Mouse (Mus musculus): ENCODE results near the gene Dock1. TPM values are rescaled to one million over a fixed set of nuclear protein-coding genes. Genes with fewer than 3 reads are reported as not detected.
A peak's percentile ranks its signal among the peaks of the same experiment; 100 is the strongest.

Gene Dock1
- polyA plus RNA-seq, 1 experiment, result 19.6 TPM

GRCm38 (mm10) chr7:135034811-135035210, 364.4 kb downstream of the Dock1 start:
- Histone ChIP-seq H3K4me3 (ENCODE audit: insufficient read depth, low read depth, low read length) (no peak overlapping the region), H3K27me3 (replicated peaks; ENCODE audit: control insufficient read depth, insufficient read depth, low read length) (no peaks in the 10 kb centered on the region), H3K27ac (ENCODE audit: insufficient read depth, low read depth, low read length) (peak overlapping the region; percentile 62; the same call in 1 of the 2 replicates), H3K36me3 (ENCODE audit: control insufficient read depth, insufficient read depth, low read length) (no peaks in the 10 kb centered on the region), H3K4me1 (ENCODE audit: control insufficient read depth, insufficient read depth, low read length) (peaks cover 16% of the 10 kb centered on the region)
- DNase-seq, result peak; percentile 80
- TF ChIP-seq POLR2A (IDR thresholded peaks at IDR 0.05; ENCODE audit: low read depth, low read length) (no peak), CTCF (conservative IDR thresholded peaks at IDR 0.05; ENCODE audit: insufficient read depth, insufficient read length, low read depth, low read length) (no peak)
- 27% methylated on average over 5 of the region's 5 CpGs for WGBS

- Histone ChIP-seq H3K4me1 (ENCODE audit: control insufficient read depth, insufficient read depth, low read length) (peaks cover 16% of the 10 kb centered on the region), H3K4me3 (ENCODE audit: insufficient read depth, low read depth, low read length) (no peak overlapping the region), H3K27ac (ENCODE audit: insufficient read depth, low read depth, low read length) (0 out of 2 replicates have a peak overlapping the region, but pooled peaks have one; percentile 62), H3K27me3 (replicated peaks; ENCODE audit: control insufficient read depth, insufficient read depth, low read length) (no peaks in the 10 kb centered on the region), H3K36me3 (ENCODE audit: control insufficient read depth, insufficient read depth, low read length) (no peaks in the 10 kb centered on the region)
- no peak for DNase-seq
- TF ChIP-seq CTCF (conservative IDR thresholded peaks at IDR 0.05; ENCODE audit: insufficient read depth, insufficient read length, low read depth, low read length) (no peak), POLR2A (IDR thresholded peaks at IDR 0.05; ENCODE audit: low read depth, low read length) (no peak)
- 59% methylated on average over 2 of the region's 2 CpGs for WGBS
Observed at GRCm38 (mm10) chr7:135035651-135036050, 365.2 kb downstream of the Dock1 start.

GRCm38 (mm10) chr7:135038930-135039329, 368.5 kb downstream of the Dock1 start:
- 100% methylated on average over 1 of the region's 1 CpGs for WGBS
- no peak overlapping the region for H3K27ac ChIP-seq (ENCODE audit: insufficient read depth, low read depth, low read length)
- peaks cover 8% of the 10 kb centered on the region for H3K4me1 ChIP-seq (ENCODE audit: control insufficient read depth, insufficient read depth, low read length)
- no peak for DNase-seq
- no peaks in the 10 kb centered on the region for H3K27me3 ChIP-seq (replicated peaks; ENCODE audit: control insufficient read depth, insufficient read depth, low read length)
- no peaks in the 10 kb centered on the region for H3K36me3 ChIP-seq (ENCODE audit: control insufficient read depth, insufficient read depth, low read length)
- no peak overlapping the region for H3K4me3 ChIP-seq (ENCODE audit: insufficient read depth, low read depth, low read length)
- TF ChIP-seq POLR2A (IDR thresholded peaks at IDR 0.05; ENCODE audit: low read depth, low read length) (no peak), CTCF (conservative IDR thresholded peaks at IDR 0.05; ENCODE audit: insufficient read depth, insufficient read length, low read depth, low read length) (no peak)

GRCm38 (mm10) chr7:135043931-135044765, 373.7 kb downstream of the Dock1 start:
- no peaks in the 10 kb centered on the region for H3K27me3 ChIP-seq (replicated peaks; ENCODE audit: control insufficient read depth, insufficient read depth, low read length)
- H3K36me3 ChIP-seq (ENCODE audit: control insufficient read depth, insufficient read depth, low read length), result no peaks in the 10 kb centered on the region
- peaks cover 4% of the 10 kb centered on the region for H3K4me1 ChIP-seq (ENCODE audit: control insufficient read depth, insufficient read depth, low read length)
- WGBS, result 75% methylated on average over 12 of the region's 12 CpGs
- TF ChIP-seq CTCF (conservative IDR thresholded peaks at IDR 0.05; ENCODE audit: insufficient read depth, insufficient read length, low read depth, low read length), result no peak
- TF ChIP-seq POLR2A (IDR thresholded peaks at IDR 0.05; ENCODE audit: low read depth, low read length), result no peak
- no peak for DNase-seq
- H3K27ac ChIP-seq (ENCODE audit: insufficient read depth, low read depth, low read length), result no peak overlapping the region
- H3K4me3 ChIP-seq (ENCODE audit: insufficient read depth, low read depth, low read length), result no peak overlapping the region

- DNase-seq, result peak; percentile 64
- Histone ChIP-seq H3K4me3 (ENCODE audit: insufficient read depth, low read depth, low read length) (no peak overlapping the region), H3K27ac (ENCODE audit: insufficient read depth, low read depth, low read length) (no peak overlapping the region; the same call in 1 of the 2 replicates), H3K36me3 (ENCODE audit: control insufficient read depth, insufficient read depth, low read length) (no peaks in the 10 kb centered on the region), H3K27me3 (replicated peaks; ENCODE audit: control insufficient read depth, insufficient read depth, low read length) (no peaks in the 10 kb centered on the region), H3K4me1 (ENCODE audit: control insufficient read depth, insufficient read depth, low read length) (peaks cover 26% of the 10 kb centered on the region)
- TF ChIP-seq CTCF (conservative IDR thresholded peaks at IDR 0.05; ENCODE audit: insufficient read depth, insufficient read length, low read depth, low read length) (no peak), POLR2A (IDR thresholded peaks at IDR 0.05; ENCODE audit: low read depth, low read length) (no peak)
- 89% methylated on average over 2 of the region's 2 CpGs for WGBS
Observed at GRCm38 (mm10) chr7:135049416-135049815, 379.0 kb downstream of the Dock1 start.

GRCm38 (mm10) chr7:135053186-135053715, 382.8 kb downstream of the Dock1 start:
- Histone ChIP-seq H3K4me1 (ENCODE audit: control insufficient read depth, insufficient read depth, low read length) (peaks cover 30% of the 10 kb centered on the region), H3K27me3 (replicated peaks; ENCODE audit: control insufficient read depth, insufficient read depth, low read length) (no peaks in the 10 kb centered on the region), H3K4me3 (ENCODE audit: insufficient read depth, low read depth, low read length) (no peak overlapping the region), H3K36me3 (ENCODE audit: control insufficient read depth, insufficient read depth, low read length) (no peaks in the 10 kb centered on the region), H3K27ac (ENCODE audit: insufficient read depth, low read depth, low read length) (peak overlapping the region; percentile 35; the same call in 1 of the 2 replicates)
- DNase-seq, result peak; percentile 88
- 69% methylated on average over 8 of the region's 8 CpGs for WGBS
- TF ChIP-seq POLR2A (IDR thresholded peaks at IDR 0.05; ENCODE audit: low read depth, low read length) (no peak), CTCF (conservative IDR thresholded peaks at IDR 0.05; ENCODE audit: insufficient read depth, insufficient read length, low read depth, low read length) (no peak)

GRCm38 (mm10) chr7:135054664-135055063, 384.2 kb downstream of the Dock1 start:
- Histone ChIP-seq H3K36me3 (ENCODE audit: control insufficient read depth, insufficient read depth, low read length) (no peaks in the 10 kb centered on the region), H3K4me3 (ENCODE audit: insufficient read depth, low read depth, low read length) (no peak overlapping the region), H3K27ac (ENCODE audit: insufficient read depth, low read depth, low read length) (no peak overlapping the region), H3K27me3 (replicated peaks; ENCODE audit: control insufficient read depth, insufficient read depth, low read length) (no peaks in the 10 kb centered on the region), H3K4me1 (ENCODE audit: control insufficient read depth, insufficient read depth, low read length) (peaks cover 21% of the 10 kb centered on the region)
- peak; percentile 81 for DNase-seq
- WGBS, result 54% methylated on average over 7 of the region's 7 CpGs
- TF ChIP-seq CTCF (conservative IDR thresholded peaks at IDR 0.05; ENCODE audit: insufficient read depth, insufficient read length, low read depth, low read length) (no peak), POLR2A (IDR thresholded peaks at IDR 0.05; ENCODE audit: low read depth, low read length) (no peak)
